Mouse (Mus musculus) midbrain, embryonic 11.5 days (tissue): ENCODE measurements at regions not wholly inside any gene's neighbourhood (a gene's known extent, or its start where the extent isn't known, plus 50 kb on each side); places are given as distances from the start of the nearest gene placed in this dataset.
A peak's percentile ranks its signal among the peaks of the same experiment; 100 is the strongest.
"Not testable (repeated sequence)": the region's sequence is repeated elsewhere in the genome, so short reads cannot be mapped to it uniquely, and the experiment has no call there.

Experiments used
- ATAC-seq: fragments of 200-750 bp; cut with Nextera tagmentation; 2 replicates; pipeline ENCODE4 v1.8.0; 2017; ENCODE audit warnings: moderate TSS enrichment, moderate library complexity; ENCODE audit not compliant: low FRiP score
- DNase-seq: peaks from one replicate; pipeline ENCODE4 v3.0.0; 2015; ENCODE audit warnings: low spot score; ENCODE audit errors: missing footprints
- H3K27ac ChIP-seq: fragments of 300-500 bp; sonication (generic); 2 replicates; pipeline ENCODE4 v1.5.1; 2014; ENCODE audit warnings: low read depth, low read length
- H3K27me3 ChIP-seq: fragments of 300-500 bp; sonication (generic); 2 replicates; pipeline ENCODE4 v1.6.1; 2014; ENCODE audit warnings: mild to moderate bottlenecking, low read length, moderate library complexity, mixed read lengths; ENCODE audit not compliant: control insufficient read depth, insufficient read depth
- H3K36me3 ChIP-seq: fragments of 300-500 bp; sonication (generic); 2 replicates; pipeline ENCODE4 v1.6.1; 2014; ENCODE audit warnings: mild to moderate bottlenecking, low read length, moderate library complexity, mixed read lengths; ENCODE audit not compliant: control insufficient read depth, insufficient read depth
- H3K4me1 ChIP-seq: fragments of 300-500 bp; sonication (generic); 2 replicates; pipeline ENCODE4 v1.6.1; 2014; ENCODE audit warnings: low read length; ENCODE audit not compliant: control insufficient read depth, insufficient read depth
- H3K4me2 ChIP-seq: fragments of 300-500 bp; sonication (generic); 2 replicates; pipeline ENCODE4 v1.6.1; 2014; ENCODE audit warnings: mild to moderate bottlenecking, moderate library complexity
- H3K4me3 ChIP-seq: fragments of 300-500 bp; sonication (generic); 2 replicates; pipeline ENCODE4 v1.5.1; 2014; ENCODE audit warnings: low read depth, low read length
- H3K9ac ChIP-seq: fragments of 300-500 bp; sonication (generic); 2 replicates; pipeline ENCODE4 v1.6.1; 2014; ENCODE audit warnings: low read length
- H3K9me3 ChIP-seq: fragments of 300-500 bp; sonication (generic); 2 replicates; pipeline ENCODE4 v1.6.1; 2016; ENCODE audit warnings: low read length; ENCODE audit not compliant: control insufficient read depth
- WGBS: fragments of 180-500 bp; shearing (Covaris S2); extraction: QIAGEN DNeasy Blood & Tissue Kit; methylation state at CpG from one replicate; pipeline ENCODE4 v1.1.7; 2014; 5-methylcytosine and 5-hydroxymethylcytosine counted together

- no peak for ATAC-seq
- Histone ChIP-seq H3K9ac (no peak overlapping the region), H3K9me3 (no peaks in the 10 kb centered on the region), H3K27me3 (no peaks in the 10 kb centered on the region), H3K4me3 (no peak overlapping the region), H3K27ac (no peak overlapping the region), H3K36me3 (no peaks in the 10 kb centered on the region), H3K4me2 (no peak overlapping the region), H3K4me1 (no peaks in the 10 kb centered on the region)
- DNase-seq = no peak
- WGBS = 70% methylated on average over 2 of the region's 2 CpGs
Measured at GRCm38 (mm10) chr1:98665584-98665983, 244.7 kb downstream of the Slco6d1 start.

DNA sequence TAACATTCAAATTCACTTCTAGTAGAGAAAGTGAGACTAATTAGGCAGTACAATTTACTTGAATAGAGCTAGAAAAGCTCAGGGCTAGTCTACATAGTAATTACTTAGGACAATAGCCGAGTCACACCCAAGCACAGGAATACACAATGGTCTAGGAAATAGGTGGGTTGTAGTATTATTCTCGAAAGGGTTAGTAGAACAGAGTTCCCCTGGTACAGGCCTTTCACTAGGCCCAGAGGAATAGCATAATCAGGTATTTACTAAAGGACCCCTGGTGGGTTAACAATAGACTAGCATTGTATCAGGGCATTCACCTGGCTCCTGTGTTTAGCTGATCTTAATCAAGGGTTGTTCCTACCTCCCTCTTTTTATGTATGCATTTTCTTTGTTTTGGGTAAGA is 246.5 kb downstream of the Slco6d1 start:
- H3K4me2 ChIP-seq, ATAC-seq, DNase-seq, H3K9ac ChIP-seq, H3K9me3 ChIP-seq, H3K36me3 ChIP-seq, H3K27ac ChIP-seq, H3K27me3 ChIP-seq, H3K4me1 ChIP-seq, H3K4me3 ChIP-seq: not testable (repeated sequence)
- 77% methylated on average over 2 of the region's 2 CpGs for WGBS

DNA sequence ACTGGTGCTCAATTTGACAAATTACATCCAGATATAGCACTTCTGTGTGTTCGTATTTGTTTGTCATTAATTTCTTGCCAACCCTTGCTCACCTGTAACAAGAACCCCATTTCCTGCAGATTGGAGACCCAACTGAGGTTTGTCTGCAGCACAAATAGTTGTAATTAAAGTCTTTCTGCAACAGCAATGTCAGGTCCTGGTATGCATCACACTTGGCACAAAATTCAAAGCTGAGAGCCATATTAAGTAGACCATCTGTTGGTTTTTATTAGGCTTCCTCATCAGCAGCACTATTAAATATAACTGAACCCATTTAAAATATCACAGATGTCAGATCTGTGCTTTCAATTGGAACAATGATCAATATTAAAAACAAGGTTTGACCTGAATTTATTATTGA is 247.0 kb downstream of the Slco6d1 start:
- Histone ChIP-seq H3K4me3 (no peak overlapping the region), H3K27me3 (no peaks in the 10 kb centered on the region), H3K4me2 (no peak overlapping the region), H3K27ac (no peak overlapping the region), H3K9ac (no peak overlapping the region), H3K4me1 (no peaks in the 10 kb centered on the region), H3K36me3 (no peaks in the 10 kb centered on the region), H3K9me3 (no peaks in the 10 kb centered on the region)
- ATAC-seq (no peak), DNase-seq (no peak)
- WGBS = 86% methylated on average over 1 of the region's 1 CpGs

DNA sequence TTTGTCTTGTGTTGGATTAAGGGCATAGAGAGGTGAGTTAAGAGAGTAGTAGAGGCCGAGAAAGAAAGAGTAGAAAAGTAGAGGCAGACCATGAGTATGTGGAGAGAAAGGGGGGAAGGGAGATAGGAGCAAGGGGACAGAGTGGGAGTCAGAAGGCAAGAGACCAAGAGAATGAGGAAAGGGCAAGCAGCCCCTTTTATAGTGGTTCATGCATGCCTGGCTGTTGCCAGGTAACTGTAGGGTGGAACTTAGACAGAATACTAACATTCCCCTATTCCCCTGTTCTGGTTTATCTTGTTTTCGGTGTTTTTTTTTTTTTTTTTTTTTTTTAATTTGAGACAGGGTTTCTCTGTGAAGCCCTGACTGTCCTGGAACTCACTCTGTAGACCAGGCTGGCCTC is 247.7 kb downstream of the Slco6d1 start:
- H3K9ac ChIP-seq = no peak overlapping the region
- H3K4me2 ChIP-seq = no peak overlapping the region
- no peaks in the 10 kb centered on the region for H3K27me3 ChIP-seq
- 39% methylated on average over 2 of the region's 2 CpGs for WGBS
- no peak overlapping the region for H3K4me3 ChIP-seq
- no peaks in the 10 kb centered on the region for H3K4me1 ChIP-seq
- DNase-seq (no peak), ATAC-seq (peak; percentile 38; the same call in 1 of the 2 replicates)
- no peak overlapping the region for H3K27ac ChIP-seq
- no peaks in the 10 kb centered on the region for H3K9me3 ChIP-seq
- H3K36me3 ChIP-seq = no peaks in the 10 kb centered on the region

DNA sequence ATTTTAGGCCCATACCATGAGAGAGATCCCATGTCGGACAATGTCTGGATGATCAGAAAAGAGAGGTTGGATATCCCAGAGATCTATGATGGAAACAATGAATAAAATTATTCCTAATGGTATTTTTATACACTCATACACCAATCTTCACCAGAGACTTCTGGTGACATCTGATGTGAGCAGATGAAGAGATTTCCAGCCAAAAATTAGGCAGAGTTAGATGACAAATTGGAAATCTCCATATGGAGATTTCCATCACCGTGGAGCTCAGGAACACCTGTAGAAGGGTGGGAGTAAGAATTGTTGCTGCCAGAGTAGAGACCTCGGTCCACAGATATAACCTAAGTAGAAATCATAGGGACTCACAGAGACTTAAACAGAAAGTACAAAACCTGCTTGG is 257.8 kb downstream of the Slco6d1 start:
- 93% methylated on average over 3 of the region's 3 CpGs for WGBS
- Histone ChIP-seq H3K9me3 (no peaks in the 10 kb centered on the region), H3K27ac (no peak overlapping the region), H3K4me2 (no peak overlapping the region), H3K4me3 (no peak overlapping the region), H3K4me1 (no peaks in the 10 kb centered on the region), H3K9ac (no peak overlapping the region), H3K27me3 (no peaks in the 10 kb centered on the region), H3K36me3 (no peaks in the 10 kb centered on the region)
- ATAC-seq (no peak), DNase-seq (no peak)

- ATAC-seq = no peak
- Histone ChIP-seq H3K27ac (no peak overlapping the region), H3K9ac (no peak overlapping the region), H3K27me3 (no peaks in the 10 kb centered on the region), H3K36me3 (no peaks in the 10 kb centered on the region), H3K9me3 (no peaks in the 10 kb centered on the region), H3K4me3 (no peak overlapping the region), H3K4me1 (no peaks in the 10 kb centered on the region), H3K4me2 (no peak overlapping the region)
- 83% methylated on average over 2 of the region's 2 CpGs for WGBS
- DNase-seq = no peak
Measured at GRCm38 (mm10) chr1:98713809-98714208, 292.9 kb downstream of the Slco6d1 start.

- H3K9me3 ChIP-seq = no peaks in the 10 kb centered on the region
- no peaks in the 10 kb centered on the region for H3K36me3 ChIP-seq
- 97% methylated on average over 1 of the region's 1 CpGs for WGBS
- DNase-seq = no peak
- H3K4me2 ChIP-seq = no peak overlapping the region
- no peaks in the 10 kb centered on the region for H3K27me3 ChIP-seq
- H3K27ac ChIP-seq = no peak overlapping the region
- H3K9ac ChIP-seq = no peak overlapping the region
- H3K4me3 ChIP-seq = no peak overlapping the region
- no peak for ATAC-seq
- H3K4me1 ChIP-seq = no peaks in the 10 kb centered on the region
Measured at GRCm38 (mm10) chr1:98714307-98714706, 293.4 kb downstream of the Slco6d1 start.

GRCm38 (mm10) chr1:98720595-98720994 is 299.7 kb downstream of the Slco6d1 start:
- no peaks in the 10 kb centered on the region for H3K4me1 ChIP-seq
- no peak overlapping the region for H3K4me2 ChIP-seq
- no peak overlapping the region for H3K9ac ChIP-seq
- ATAC-seq (no peak), DNase-seq (no peak)
- no peaks in the 10 kb centered on the region for H3K36me3 ChIP-seq
- no peak overlapping the region for H3K27ac ChIP-seq
- WGBS = 90% methylated on average over 1 of the region's 1 CpGs
- H3K27me3 ChIP-seq = no peaks in the 10 kb centered on the region
- H3K4me3 ChIP-seq = no peak overlapping the region
- no peaks in the 10 kb centered on the region for H3K9me3 ChIP-seq

GRCm38 (mm10) chr1:98727354-98728015 is 306.6 kb downstream of the Slco6d1 start:
- no peak overlapping the region for H3K27ac ChIP-seq
- H3K4me3 ChIP-seq = no peak overlapping the region
- no peak overlapping the region for H3K9ac ChIP-seq
- H3K4me1 ChIP-seq = no peaks in the 10 kb centered on the region
- no peaks in the 10 kb centered on the region for H3K27me3 ChIP-seq
- DNase-seq (no peak), ATAC-seq (no peak)
- WGBS = 87% methylated on average over 3 of the region's 3 CpGs
- H3K4me2 ChIP-seq = no peak overlapping the region
- H3K9me3 ChIP-seq = no peaks in the 10 kb centered on the region
- H3K36me3 ChIP-seq = no peaks in the 10 kb centered on the region
